Mouse (Mus musculus): ENCODE measurements around the gene Tcf12.

Gene Tcf12

GRCm38 (mm10) chr9:72085017-72085416 lies 26.7 kb downstream of the Tcf12 start:
- DNase-seq: no peak

- no peak for DNase-seq
Measured at GRCm38 (mm10) chr9:72084131-72084530, 27.5 kb downstream of the Tcf12 start.

GRCm38 (mm10) chr9:72076158-72076557 lies 35.5 kb downstream of the Tcf12 start:
- no peak for DNase-seq

GRCm38 (mm10) chr9:72066151-72066550 lies 45.5 kb downstream of the Tcf12 start:
- DNase-seq: no peak

- DNase-seq: no peak
Measured at GRCm38 (mm10) chr9:72053144-72053543, 58.5 kb downstream of the Tcf12 start.

- DNase-seq: no peak
Measured at GRCm38 (mm10) chr9:72040156-72040555, 71.5 kb downstream of the Tcf12 start.

GRCm38 (mm10) chr9:72039369-72039768 lies 72.3 kb downstream of the Tcf12 start:
- no peak for DNase-seq

GRCm38 (mm10) chr9:72037059-72037516 lies 74.6 kb downstream of the Tcf12 start:
- no peak for DNase-seq

GRCm38 (mm10) chr9:72036257-72036656 lies 75.4 kb downstream of the Tcf12 start:
- no peak for DNase-seq

- DNase-seq: no peak
Measured at GRCm38 (mm10) chr9:72033271-72033670, 78.4 kb downstream of the Tcf12 start.

GRCm38 (mm10) chr9:72030274-72030673 lies 81.4 kb downstream of the Tcf12 start:
- DNase-seq: no peak

- DNase-seq: no peak
Measured at GRCm38 (mm10) chr9:72029601-72030000, 82.1 kb downstream of the Tcf12 start.

- no peak for DNase-seq
Measured at GRCm38 (mm10) chr9:72023274-72023673, 88.4 kb downstream of the Tcf12 start.

- no peak for DNase-seq
Measured at GRCm38 (mm10) chr9:72021512-72021911, 90.2 kb downstream of the Tcf12 start.

- no peak for DNase-seq
Measured at GRCm38 (mm10) chr9:72016021-72016420, 95.7 kb downstream of the Tcf12 start.

- DNase-seq: no peak
Measured at GRCm38 (mm10) chr9:72014585-72015381, 96.9 kb downstream of the Tcf12 start.

- DNase-seq: no peak
Measured at GRCm38 (mm10) chr9:72013541-72013940, 98.1 kb downstream of the Tcf12 start.

- no peak for DNase-seq
Measured at GRCm38 (mm10) chr9:72008634-72009033, 103.0 kb downstream of the Tcf12 start.

GRCm38 (mm10) chr9:71991147-71991546 lies 120.5 kb downstream of the Tcf12 start:
- DNase-seq: no peak

GRCm38 (mm10) chr9:71990376-71990775 lies 121.3 kb downstream of the Tcf12 start:
- DNase-seq: no peak

GRCm38 (mm10) chr9:71989663-71990062 lies 122.0 kb downstream of the Tcf12 start:
- no peak for DNase-seq

- no peak for DNase-seq
Measured at GRCm38 (mm10) chr9:71986716-71987115, 125.0 kb downstream of the Tcf12 start.

- no peak for DNase-seq
Measured at GRCm38 (mm10) chr9:71982826-71983225, 128.8 kb downstream of the Tcf12 start.

GRCm38 (mm10) chr9:71981071-71981470 lies 130.6 kb downstream of the Tcf12 start:
- DNase-seq: no peak

- DNase-seq: no peak
Measured at GRCm38 (mm10) chr9:71980579-71980978, 131.1 kb downstream of the Tcf12 start.

All from thymus, postnatal 4 days (tissue).